Mouse (Mus musculus) frontal cortex, adult 2 months (tissue): ENCODE data around the gene Dusp19. TPM values are rescaled to one million over a fixed set of nuclear protein-coding genes. Genes with fewer than 3 reads are reported as not detected.

Source experiments
- DNase-seq, 2 experiments: peaks; one replicate each; pipeline ENCODE4 v3.0.0; 2022; ENCODE audit warnings: low spot score in 1 of 2; ENCODE audit errors: extremely low spot score in 1 of 2
- polyA plus RNA-seq: library from polyadenylated mRNA; depleted of rRNA; stranded (reverse); fragments of >200 nt; gene quantifications from 2 replicates; pipeline ENCODE4 v1.2.3, GENCODE M21; 2012; rRNA removed

Gene Dusp19
- polyA plus RNA-seq, 1 experiment: 14.0 TPM

- DNase-seq: peak; percentile 32 to 64
These were observed 15.6 kb downstream of the Dusp19 start for GRCm38 (mm10) chr2:80632336-80633026.

DNA sequence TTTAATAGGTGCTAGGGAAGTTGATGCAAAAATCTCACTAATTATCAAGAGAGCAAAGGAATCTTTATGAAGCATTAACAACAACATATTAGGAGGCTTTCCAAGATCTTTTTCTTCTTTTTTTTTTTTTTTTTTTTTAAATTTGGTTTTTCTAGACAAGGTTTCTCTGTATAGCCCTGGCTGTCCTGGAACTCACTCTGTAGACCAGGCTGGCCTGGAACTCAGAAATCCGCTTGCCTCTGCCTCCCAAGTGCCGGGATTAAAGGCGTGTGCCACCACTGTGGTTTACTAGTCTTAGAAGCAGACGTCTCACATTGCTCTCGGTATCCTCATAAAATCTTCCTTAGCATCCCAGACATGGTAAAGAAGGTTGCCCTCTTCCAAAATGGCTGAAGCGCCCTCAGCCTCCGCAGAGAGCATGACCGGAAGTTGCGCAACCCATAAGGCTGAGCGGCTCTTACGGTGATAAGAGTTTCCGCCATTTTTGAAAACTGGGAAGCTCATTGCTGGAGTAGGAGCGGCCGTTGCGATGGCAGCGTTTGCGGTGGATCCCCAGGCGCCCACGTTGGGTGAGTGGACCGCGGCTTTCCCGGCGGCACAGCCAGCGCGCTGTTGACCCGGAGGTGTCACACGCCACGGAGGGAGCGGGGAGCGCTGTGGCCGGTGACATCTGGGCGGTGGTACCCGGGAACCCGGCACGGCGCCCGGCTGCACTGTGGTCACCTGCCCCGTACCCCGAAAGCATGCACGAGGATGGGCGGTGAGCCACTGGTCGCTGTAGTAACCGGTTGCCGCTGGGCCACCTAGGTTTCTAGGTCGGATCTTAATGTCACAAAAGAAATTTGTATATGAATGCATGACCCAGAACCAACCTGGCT lies 21.8 kb downstream of the Dusp19 start:
- peak; percentile 84 to 96 for DNase-seq

GRCm38 (mm10) chr2:80639398-80639797 lies 22.6 kb downstream of the Dusp19 start:
- DNase-seq: no peak

DNA sequence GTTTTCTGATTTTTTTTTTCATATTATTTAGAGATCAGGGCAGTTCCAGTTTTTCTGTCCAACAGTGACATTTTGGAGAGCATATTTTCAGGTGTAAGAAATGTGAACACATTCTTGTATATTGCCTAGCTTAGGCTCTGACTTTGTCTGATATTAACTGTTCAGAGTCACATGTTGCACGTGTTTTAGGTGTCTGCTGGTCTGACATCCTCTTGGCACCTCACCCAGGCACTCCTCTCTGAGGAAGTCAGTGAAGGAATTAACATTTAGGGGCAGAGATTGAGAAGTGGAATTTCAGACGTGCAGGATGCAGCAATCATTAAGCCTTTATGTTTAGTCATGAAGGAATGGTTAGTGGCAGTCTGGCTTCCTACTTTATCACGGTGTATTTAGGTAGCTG lies 23.0 kb downstream of the Dusp19 start:
- DNase-seq: no peak

GRCm38 (mm10) chr2:80661414-80661813 lies 44.6 kb downstream of the Dusp19 start:
- no peak for DNase-seq

DNA sequence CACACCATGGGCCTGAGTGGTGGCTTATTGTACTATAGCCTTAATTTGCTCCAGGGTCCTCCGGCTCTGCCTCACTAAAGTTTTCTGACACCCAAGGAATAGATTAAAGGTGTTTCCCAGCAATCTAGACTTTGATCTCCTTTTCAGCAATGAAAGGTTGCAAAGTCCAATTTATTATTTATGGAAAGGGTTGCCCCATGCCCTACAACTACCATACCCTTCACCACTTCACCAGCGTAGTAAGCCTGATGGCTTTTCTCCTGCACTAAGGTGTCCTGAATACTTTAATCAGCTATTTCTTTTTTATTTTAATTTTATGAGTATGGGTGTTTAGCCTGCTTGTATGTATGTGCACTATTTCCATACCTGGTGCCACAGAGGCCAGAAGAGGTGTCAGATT lies 45.8 kb downstream of the Dusp19 start:
- DNase-seq: no peak

DNA sequence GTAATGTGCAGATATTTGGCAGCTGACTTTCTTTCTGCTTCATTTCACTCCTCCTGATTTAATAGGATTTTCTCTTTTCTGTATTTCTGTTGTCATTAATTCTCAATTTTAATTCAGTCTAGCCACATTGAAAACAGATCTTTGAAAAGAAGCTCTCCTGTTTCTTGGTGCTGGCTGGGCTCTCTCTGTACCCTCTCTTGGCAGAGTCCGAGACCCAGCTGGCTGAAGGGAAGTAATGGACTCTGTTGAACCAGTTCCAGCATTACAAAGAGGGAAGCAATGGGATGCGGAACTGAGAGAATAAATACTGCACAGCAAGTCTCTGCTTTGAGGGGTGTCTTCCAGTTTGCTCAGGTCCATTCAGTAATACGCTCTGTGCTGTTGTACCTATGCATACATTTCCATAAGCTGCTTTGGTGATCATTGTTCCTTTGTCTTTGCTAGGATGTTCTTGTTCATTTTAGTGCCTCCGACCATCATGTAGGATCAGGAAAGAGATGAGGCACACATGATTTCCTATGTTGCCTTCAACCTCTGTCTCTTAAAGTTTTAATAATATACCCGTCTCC lies 50.6 kb downstream of the Dusp19 start:
- peak in 1 of 2 experiments; percentile 38 for DNase-seq

GRCm38 (mm10) chr2:80669868-80670666 lies 53.2 kb downstream of the Dusp19 start:
- DNase-seq: peak in 1 of 2 experiments; percentile 32

DNA sequence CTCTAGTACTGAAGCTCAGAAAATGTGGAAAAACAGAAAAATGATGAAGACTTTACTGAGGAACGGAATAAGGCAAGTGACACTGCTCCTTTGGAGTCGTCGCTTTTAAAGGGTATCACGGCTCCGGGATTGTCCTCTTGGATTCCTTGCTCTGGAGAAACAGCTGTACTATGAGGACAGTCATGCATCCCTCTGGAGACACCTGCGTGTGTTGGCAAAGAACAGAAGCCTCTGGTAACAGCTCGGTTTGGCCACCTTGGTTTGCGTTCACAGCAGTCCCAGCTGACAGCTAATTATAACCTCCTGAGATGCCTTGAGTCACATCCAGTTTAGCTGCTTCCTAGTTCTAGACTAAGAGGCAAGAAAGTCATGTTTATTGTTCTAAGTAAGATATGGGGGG lies 62.0 kb downstream of the Dusp19 start:
- DNase-seq: no peak

Other genes starting within 250 kb of the Dusp19 start
- gene Frzb, start 169.4 kb upstream of the Dusp19 start, polyA plus RNA-seq: 44.1 and 45.1 TPM in 2 replicates
- 219 and 235 TPM in 2 replicates for gene Nckap1, start 35.7 kb upstream of the Dusp19 start, polyA plus RNA-seq
- gene Nup35, start 191 bp downstream of the Dusp19 start, polyA plus RNA-seq: 22.9 and 28.2 TPM in 2 replicates